Mouse (Mus musculus) embryonic facial prominence, embryonic 12.5 days (tissue): ENCODE results near the gene Slc35b2. TPM values are rescaled to one million over a fixed set of nuclear protein-coding genes. Genes with fewer than 3 reads are reported as not detected.

ENCODE experiments used
- ATAC-seq: fragments of 200-750 bp; cut with Nextera tagmentation; 2 replicates; pipeline ENCODE4 v1.8.0; 2017; ENCODE audit not compliant: insufficient number of reproducible peaks, insufficient read depth, low FRiP score, low TSS enrichment
- H3K27ac ChIP-seq: fragments of 300-500 bp; sonication (generic); 2 replicates; pipeline ENCODE4 v1.5.1; 2016; ENCODE audit warnings: mild to moderate bottlenecking
- H3K27me3 ChIP-seq: fragments of 300-500 bp; sonication (generic); 2 replicates; pipeline ENCODE4 v1.6.1; 2016; ENCODE audit warnings: mild to moderate bottlenecking, moderate library complexity
- H3K36me3 ChIP-seq: fragments of 300-500 bp; sonication (generic); 2 replicates; pipeline ENCODE4 v1.6.1; 2016; ENCODE audit warnings: mild to moderate bottlenecking
- H3K4me1 ChIP-seq: fragments of 300-500 bp; sonication (generic); 2 replicates; pipeline ENCODE4 v1.6.1; 2016
- H3K4me2 ChIP-seq: fragments of 300-500 bp; sonication (generic); replicated peaks from 2 replicates; pipeline ENCODE4 v1.6.1; 2016; ENCODE audit warnings: mild to moderate bottlenecking, moderate library complexity
- H3K4me3 ChIP-seq: fragments of 300-500 bp; sonication (generic); 2 replicates; pipeline ENCODE4 v1.5.1; 2016; ENCODE audit warnings: mild to moderate bottlenecking
- H3K9ac ChIP-seq: fragments of 300-500 bp; sonication (generic); 2 replicates; pipeline ENCODE4 v1.6.1; 2016; ENCODE audit warnings: mild to moderate bottlenecking, moderate library complexity
- H3K9me3 ChIP-seq: fragments of 300-500 bp; sonication (generic); 2 replicates; pipeline ENCODE4 v1.6.1; 2016; ENCODE audit warnings: mild to moderate bottlenecking, moderate library complexity
- WGBS: fragments of 180-500 bp; shearing (Covaris S2); methylation state at CpG from one replicate; pipeline ENCODE4 v1.1.7; 2016; 5-methylcytosine and 5-hydroxymethylcytosine counted together
- polyA plus RNA-seq: library from polyadenylated mRNA; unstranded; fragments of >200 nt; fragmentation: Nextera tagmentation; extraction: Ambion mirVana; gene quantifications from 2 replicates; pipeline ENCODE4 v1.2.1, GENCODE M21; 2016

Gene Slc35b2
- polyA plus RNA-seq, 1 experiment from 2014 or later: 108 TPM

DNA sequence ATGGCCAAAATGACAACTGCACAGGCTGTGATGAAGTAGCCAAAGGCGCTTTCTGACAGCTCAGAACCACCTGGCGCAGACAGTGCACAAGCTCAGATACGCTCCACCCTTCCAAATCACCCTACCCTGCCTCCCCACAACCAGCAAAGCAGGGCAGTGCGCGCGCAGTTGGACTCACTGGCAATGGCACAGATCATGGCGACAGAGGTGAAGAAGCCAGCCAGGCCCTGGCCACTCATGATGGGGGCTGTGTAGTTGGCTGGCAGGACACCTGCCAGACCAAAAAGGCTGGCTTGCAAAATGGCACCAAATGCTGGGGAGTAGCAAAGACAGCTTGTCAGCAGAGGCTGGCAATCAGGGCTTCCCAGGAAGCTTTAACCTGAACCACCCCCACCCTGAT is 25.6 kb downstream of the Slc35b2 start:
- Histone ChIP-seq H3K27ac (no peak overlapping the region), H3K4me3 (no peak overlapping the region), H3K9ac (no peak overlapping the region), H3K4me1 (peaks cover 45% of the 10 kb centered on the region), H3K36me3 (peaks cover 5% of the 10 kb centered on the region), H3K27me3 (peaks cover 10% of the 10 kb centered on the region; the same call in 1 of the 2 replicates), H3K9me3 (peaks cover 9% of the 10 kb centered on the region; the same call in 1 of the 2 replicates), H3K4me2 (no peak overlapping the region)
- WGBS: 96% methylated on average over 7 of the region's 7 CpGs
- no peak for ATAC-seq

DNA sequence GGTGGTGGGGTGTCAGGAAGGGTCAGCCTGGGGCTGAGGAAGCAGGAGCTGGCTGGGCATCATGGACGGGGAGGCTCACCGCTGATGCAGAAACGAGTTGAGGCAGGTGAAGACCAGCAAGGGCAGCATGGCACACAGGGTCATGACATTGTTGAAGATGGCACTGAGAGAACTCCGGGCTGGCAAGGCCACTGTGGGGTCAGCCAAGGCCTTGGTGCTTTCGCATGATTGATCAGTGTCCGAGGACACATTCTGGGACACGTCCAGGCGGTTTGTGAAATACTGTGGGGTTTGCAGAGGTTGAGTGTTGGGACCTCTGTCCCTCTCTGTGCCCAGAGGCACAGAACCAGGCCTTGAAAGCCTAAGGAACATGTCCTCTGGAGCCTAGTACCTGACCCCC is 26.2 kb downstream of the Slc35b2 start:
- H3K9ac ChIP-seq: no peak overlapping the region
- no peak for ATAC-seq
- peaks cover 45% of the 10 kb centered on the region for H3K4me1 ChIP-seq
- H3K4me2 ChIP-seq: no peak overlapping the region
- WGBS: 91% methylated on average over 8 of the region's 8 CpGs
- H3K27me3 ChIP-seq: peaks cover 15% of the 10 kb centered on the region; the same call in 1 of the 2 replicates
- H3K9me3 ChIP-seq: peaks cover 9% of the 10 kb centered on the region; the same call in 1 of the 2 replicates
- peaks cover 5% of the 10 kb centered on the region for H3K36me3 ChIP-seq
- no peak overlapping the region for H3K27ac ChIP-seq
- H3K4me3 ChIP-seq: no peak overlapping the region

DNA sequence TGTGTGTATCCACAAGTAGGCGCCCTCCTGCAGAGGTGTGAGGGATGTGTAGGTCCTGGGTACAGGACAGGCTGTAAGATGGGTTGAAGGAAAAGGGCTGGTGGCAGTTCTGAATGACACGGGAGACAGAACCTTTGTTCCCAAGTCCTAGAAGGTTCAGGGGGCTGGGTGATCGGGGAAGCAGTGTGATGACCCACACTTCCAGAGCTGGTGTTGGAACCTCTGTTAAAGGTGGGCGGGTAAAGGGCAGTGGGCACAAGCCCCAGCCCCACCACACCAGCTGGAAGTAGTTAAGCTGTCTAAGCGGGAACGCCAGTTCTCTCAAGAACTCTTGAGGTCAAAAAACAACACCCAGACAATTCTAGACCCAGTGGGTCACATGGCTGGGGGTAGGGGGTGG is 26.7 kb downstream of the Slc35b2 start:
- Histone ChIP-seq H3K4me3 (no peak overlapping the region), H3K9me3 (peaks cover 9% of the 10 kb centered on the region; the same call in 1 of the 2 replicates), H3K27ac (no peak overlapping the region), H3K4me2 (no peak overlapping the region), H3K4me1 (peaks cover 45% of the 10 kb centered on the region), H3K36me3 (peaks cover 5% of the 10 kb centered on the region), H3K27me3 (peaks cover 20% of the 10 kb centered on the region; the same call in 1 of the 2 replicates), H3K9ac (no peak overlapping the region)
- 58% methylated on average over 6 of the region's 6 CpGs for WGBS
- no peak for ATAC-seq

DNA sequence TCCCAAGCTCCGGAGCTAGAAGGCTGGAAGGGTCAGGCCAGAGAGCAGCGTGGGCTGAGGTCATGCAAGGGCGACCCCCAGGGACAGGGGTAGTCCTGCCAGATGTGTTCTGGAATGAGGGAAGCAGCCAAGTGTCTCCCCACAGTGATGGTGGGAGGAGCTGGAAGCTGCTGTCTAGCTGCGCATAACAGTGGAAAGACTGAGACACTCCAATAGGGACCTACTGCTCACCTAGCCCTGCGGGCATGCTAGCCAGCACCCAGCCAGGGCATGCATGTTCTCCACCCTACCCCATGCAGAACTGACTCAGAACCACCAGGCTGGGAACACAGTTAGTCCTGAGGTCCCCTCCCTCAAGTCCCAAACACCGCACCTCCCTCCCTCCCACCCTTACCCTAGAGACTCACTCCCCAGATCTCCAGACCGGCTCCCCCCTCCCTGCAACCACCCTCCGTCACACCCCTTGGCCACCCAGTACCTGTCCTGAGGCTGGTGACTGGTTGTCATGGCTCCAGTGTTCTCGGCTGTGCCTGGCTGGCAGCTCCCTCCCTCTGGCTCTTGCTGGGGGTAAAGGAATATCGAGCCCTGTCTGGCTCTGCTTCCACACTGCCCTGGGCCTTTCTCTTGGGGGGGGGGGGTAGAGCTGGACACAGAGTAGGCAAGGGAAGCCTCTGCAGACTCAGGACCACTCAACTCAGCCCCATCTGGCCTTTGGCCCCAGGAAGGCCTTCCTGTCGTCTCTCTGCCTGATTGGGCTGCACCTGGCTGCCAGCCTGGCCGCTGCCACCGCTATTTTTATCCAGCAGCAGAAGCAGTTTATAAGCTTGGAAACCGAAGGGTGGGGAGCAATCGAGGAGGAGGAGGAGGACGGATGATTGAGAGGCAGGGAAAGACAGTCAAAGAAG is 28.3 kb downstream of the Slc35b2 start:
- peaks cover 50% of the 10 kb centered on the region for H3K4me1 ChIP-seq
- 0 out of 2 replicates have a peak overlapping the region, but pooled peaks have one; percentile 18 for H3K27ac ChIP-seq
- 39% methylated on average over 16 of the region's 16 CpGs for WGBS
- H3K4me3 ChIP-seq: no peak overlapping the region
- peak overlapping the region; percentile 17; the same call in 1 of the 2 replicates for H3K9ac ChIP-seq
- peaks cover 27% of the 10 kb centered on the region for H3K27me3 ChIP-seq
- H3K36me3 ChIP-seq: no peaks in the 10 kb centered on the region; the same call in 1 of the 2 replicates
- H3K9me3 ChIP-seq: peaks cover 2% of the 10 kb centered on the region; the same call in 1 of the 2 replicates
- ATAC-seq: no peak
- peak overlapping the region; percentile 28 for H3K4me2 ChIP-seq

DNA sequence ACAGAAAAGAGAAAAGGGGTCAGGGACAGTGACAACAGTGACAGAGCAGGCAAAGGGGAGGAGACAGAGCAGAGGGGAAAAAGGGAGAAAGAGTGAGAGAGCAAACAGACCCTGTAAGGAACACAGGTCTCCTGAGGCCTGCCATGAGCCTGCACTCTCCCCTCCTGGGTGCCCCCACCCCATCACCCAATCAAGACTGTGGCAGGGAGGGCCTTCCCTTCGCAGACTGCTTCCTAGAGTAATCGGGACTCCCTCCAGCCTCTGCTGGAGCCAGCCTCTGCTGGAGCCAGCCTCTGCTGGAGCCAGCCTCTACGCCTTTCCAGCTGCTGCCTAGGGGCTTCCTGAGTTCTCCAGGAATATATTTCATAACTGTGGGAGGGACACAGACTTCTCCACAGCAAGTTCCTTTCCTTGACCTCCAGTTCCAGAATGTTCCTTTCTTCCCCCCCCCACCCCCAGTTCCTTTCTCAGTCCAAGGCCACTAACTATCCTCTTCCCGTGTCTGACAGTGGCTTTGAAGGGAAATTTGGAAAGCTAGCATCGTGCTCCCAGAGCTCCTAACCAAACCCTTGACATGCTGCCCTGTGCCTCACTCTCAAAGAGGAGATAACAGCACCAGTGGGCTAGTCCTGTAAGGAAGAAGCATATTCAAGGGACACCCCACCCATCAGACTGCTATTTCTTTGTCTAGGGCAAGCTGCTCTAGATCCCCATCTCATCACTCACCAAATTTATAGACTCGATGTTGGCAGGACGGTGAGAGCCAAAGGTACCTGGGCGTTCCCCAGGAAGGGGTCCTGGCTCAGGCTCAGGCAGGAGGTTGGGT is 29.1 kb downstream of the Slc35b2 start:
- peak overlapping the region; percentile 98 for H3K4me2 ChIP-seq
- no peaks in the 10 kb centered on the region for H3K9me3 ChIP-seq
- no peak for ATAC-seq
- peaks cover 52% of the 10 kb centered on the region for H3K4me1 ChIP-seq
- H3K4me3 ChIP-seq: no peak overlapping the region
- H3K27me3 ChIP-seq: peaks cover 30% of the 10 kb centered on the region
- no peaks in the 10 kb centered on the region for H3K36me3 ChIP-seq
- H3K9ac ChIP-seq: peak overlapping the region; percentile 17; the same call in 1 of the 2 replicates
- 54% methylated on average over 8 of the region's 8 CpGs for WGBS
- H3K27ac ChIP-seq: 0 out of 2 replicates have a peak overlapping the region, but pooled peaks have one; percentile 18

DNA sequence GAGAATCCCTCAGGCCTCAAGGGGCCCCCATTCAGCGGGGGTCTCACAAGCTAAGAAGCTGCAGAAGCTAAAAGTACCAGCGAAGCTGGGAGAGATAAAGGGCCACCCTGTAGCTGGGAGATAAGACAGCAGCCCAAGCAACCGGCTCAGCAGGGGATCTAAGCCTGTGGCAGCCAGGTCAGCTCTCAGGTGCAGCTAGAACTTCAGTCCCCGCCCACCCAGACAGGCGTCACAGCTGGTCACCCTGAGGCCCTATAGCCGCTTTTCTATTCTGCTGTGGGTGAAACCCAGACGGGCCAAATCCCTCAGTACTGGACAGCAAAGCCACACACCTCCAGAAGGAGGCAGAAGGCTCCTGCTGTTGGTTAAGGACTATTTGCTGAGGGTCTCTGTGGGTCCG is 29.8 kb downstream of the Slc35b2 start:
- H3K27me3 ChIP-seq: peaks cover 30% of the 10 kb centered on the region
- H3K4me3 ChIP-seq: no peak overlapping the region
- peaks cover 52% of the 10 kb centered on the region for H3K4me1 ChIP-seq
- H3K9ac ChIP-seq: no peak overlapping the region
- no peak for ATAC-seq
- H3K4me2 ChIP-seq: peak overlapping the region; percentile 98; the same call in 1 of the 2 replicates
- no peak overlapping the region for H3K27ac ChIP-seq
- no peaks in the 10 kb centered on the region for H3K9me3 ChIP-seq
- WGBS: 20% methylated on average over 8 of the region's 8 CpGs
- H3K36me3 ChIP-seq: no peaks in the 10 kb centered on the region

DNA sequence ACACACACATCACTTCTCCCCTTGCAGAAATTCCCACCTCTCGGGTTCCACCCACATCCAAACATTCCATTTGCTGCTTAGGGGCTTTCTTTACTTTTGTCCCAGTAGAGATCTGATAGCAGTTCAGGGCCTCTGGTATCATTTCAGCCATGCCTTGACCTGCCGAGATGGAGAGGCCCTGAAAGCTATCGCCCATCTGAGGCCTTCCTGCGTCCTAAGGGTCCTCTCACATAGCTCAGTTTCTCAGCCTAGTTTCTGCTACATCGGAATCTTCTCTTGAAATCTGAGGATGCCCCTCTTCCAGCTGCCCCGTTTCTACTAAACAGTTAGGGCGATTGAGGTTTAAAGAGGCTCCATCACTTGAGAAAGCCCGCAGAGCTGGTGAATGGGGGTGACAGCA is 30.5 kb downstream of the Slc35b2 start:
- Histone ChIP-seq H3K9ac (no peak overlapping the region), H3K4me1 (peaks cover 53% of the 10 kb centered on the region), H3K9me3 (no peaks in the 10 kb centered on the region), H3K4me2 (peak overlapping the region; percentile 98), H3K36me3 (no peaks in the 10 kb centered on the region), H3K4me3 (peak overlapping the region; percentile 52), H3K27me3 (peaks cover 30% of the 10 kb centered on the region), H3K27ac (no peak overlapping the region)
- ATAC-seq: no peak
- WGBS: 34% methylated on average over 8 of the region's 8 CpGs

DNA sequence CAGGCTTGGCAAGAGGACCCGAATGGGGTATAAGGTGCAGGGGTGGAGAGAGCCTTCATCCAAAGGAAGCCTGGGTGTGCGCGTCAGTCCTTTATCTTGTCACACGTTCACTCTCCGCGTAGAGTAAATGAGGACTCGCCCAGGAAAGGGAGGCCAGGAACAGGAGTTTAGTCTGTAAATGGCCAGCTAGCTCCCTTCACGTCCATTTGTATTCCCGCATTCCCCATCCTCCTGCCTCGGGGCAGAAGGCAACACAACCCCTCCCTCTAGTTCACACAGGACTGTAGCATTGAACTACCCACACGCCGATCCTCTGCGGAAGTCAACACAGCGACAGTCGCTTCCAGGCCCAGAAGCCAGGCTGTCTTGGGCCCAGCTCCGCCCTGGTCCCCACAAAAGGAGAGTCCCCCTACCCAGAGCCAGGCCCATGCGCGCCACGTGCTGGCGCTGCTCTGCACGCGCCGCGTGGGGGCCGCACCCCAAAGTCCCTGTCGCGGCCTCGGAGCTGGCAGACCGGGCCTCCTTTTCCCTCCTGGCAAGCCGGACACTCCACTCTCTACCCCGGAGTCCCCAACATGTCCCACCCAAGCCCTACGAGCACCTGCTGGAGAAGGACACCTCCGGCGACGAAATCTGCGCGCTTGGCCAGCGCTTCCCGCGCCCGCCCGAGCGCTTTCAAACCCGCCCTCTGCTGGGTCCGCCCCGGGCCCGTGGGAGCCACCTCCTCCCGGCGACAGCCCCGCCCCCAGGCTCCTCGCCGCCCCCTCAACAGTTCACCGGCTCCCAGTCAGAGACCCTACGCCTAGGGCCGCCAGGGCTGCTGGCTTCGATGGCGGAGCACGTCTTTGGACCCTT is 31.4 kb downstream of the Slc35b2 start:
- H3K9ac ChIP-seq: peak overlapping the region; percentile 68
- H3K4me3 ChIP-seq: peak overlapping the region; percentile 52
- 0 out of 2 replicates have a peak overlapping the region, but pooled peaks have one; percentile 26 for H3K27ac ChIP-seq
- H3K27me3 ChIP-seq: peaks cover 31% of the 10 kb centered on the region
- 1% methylated on average over 58 of the region's 58 CpGs for WGBS
- ATAC-seq: peak; percentile 64
- H3K36me3 ChIP-seq: no peaks in the 10 kb centered on the region
- H3K4me2 ChIP-seq: peak overlapping the region; percentile 98
- peaks cover 62% of the 10 kb centered on the region for H3K4me1 ChIP-seq
- H3K9me3 ChIP-seq: no peaks in the 10 kb centered on the region

DNA sequence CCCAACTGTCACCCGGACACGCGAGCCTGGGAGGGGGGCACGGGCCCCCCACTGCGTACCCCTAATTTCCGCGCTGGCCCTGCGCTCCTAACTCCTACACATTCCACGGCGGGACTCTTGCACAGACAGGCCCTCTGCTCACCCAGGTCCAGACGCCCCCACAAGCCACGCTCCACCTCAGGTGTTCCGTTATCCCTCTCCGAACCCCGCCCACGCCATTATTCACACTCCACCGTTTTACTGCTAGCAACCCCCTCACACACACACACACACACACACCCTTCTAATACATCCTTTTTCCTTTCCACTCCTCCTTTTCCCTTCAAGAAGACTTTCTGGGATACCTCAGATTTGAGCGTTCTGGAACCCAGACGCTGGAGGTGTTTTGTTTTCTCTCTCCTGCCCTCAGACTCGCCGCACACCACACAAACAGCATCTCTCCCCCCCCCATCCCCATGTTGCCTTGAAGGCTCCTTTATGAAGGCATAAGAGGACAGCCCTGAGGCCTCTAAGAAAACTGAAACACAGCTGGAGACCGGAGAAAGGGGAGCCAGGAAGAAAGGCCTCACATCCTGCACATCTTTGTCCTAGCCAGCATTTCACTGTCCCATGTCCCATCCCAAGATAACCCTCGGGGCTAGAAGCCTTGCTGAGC is 32.2 kb downstream of the Slc35b2 start:
- Histone ChIP-seq H3K4me2 (peak overlapping the region; percentile 98), H3K4me3 (peak overlapping the region; percentile 52), H3K9ac (peak overlapping the region; percentile 68), H3K9me3 (no peaks in the 10 kb centered on the region), H3K36me3 (no peaks in the 10 kb centered on the region), H3K27me3 (peaks cover 39% of the 10 kb centered on the region), H3K27ac (0 out of 2 replicates have a peak overlapping the region, but pooled peaks have one; percentile 26), H3K4me1 (peaks cover 67% of the 10 kb centered on the region)
- ATAC-seq: peak; percentile 3; the same call in 1 of the 2 replicates
- 5% methylated on average over 23 of the region's 23 CpGs for WGBS

DNA sequence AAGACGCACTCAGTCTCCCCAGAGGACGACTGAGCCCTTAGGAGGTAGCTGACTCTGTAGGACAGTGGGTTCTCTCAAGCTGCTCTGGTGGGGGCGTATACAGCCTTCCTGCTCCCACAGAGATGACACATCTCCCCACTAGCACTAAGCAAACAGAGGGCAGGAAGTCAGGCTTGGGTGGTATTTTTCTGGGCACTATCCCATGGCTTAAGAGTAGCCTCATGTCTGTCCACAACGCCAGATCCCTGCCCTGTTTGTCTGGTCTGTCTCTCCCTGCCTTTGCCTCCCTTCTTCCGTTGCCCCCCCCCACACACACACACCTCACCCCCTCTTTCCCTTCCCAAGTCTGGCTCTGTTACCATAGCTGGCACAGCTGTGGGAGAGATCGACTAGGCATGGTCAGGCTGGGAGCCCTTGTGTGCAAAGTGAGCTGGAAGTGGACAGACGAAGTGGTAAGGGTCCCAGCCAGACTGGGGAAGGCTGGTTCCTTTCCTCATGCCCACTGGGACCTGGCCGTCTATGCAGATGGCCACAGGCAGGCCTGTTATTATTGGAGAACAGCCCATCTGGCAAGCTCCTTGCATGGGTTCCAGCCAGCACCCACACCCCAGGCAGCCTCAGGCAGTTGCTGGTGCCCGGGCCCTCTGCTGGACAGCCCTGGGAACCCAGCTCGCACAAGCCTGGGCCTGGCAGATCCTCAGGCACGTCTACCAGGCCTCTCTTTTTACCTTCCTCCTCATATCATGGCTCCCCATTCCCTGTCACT is 33.1 kb downstream of the Slc35b2 start:
- Histone ChIP-seq H3K4me2 (no peak overlapping the region), H3K9me3 (no peaks in the 10 kb centered on the region), H3K27me3 (peaks cover 48% of the 10 kb centered on the region), H3K27ac (peak overlapping the region; percentile 51), H3K36me3 (no peaks in the 10 kb centered on the region), H3K9ac (no peak overlapping the region), H3K4me3 (no peak overlapping the region), H3K4me1 (peaks cover 70% of the 10 kb centered on the region)
- 0 out of 2 replicates have a peak, but pooled peaks have one; percentile 19 for ATAC-seq
- WGBS: 26% methylated on average over 11 of the region's 11 CpGs
